Mouse (Mus musculus) right cerebral cortex, postnatal 25 days (tissue): ENCODE results near the gene Kctd15.

Source experiments
- DNase-seq: peaks from one replicate; pipeline ENCODE4 v3.0.0; 2022

Gene Kctd15

DNA sequence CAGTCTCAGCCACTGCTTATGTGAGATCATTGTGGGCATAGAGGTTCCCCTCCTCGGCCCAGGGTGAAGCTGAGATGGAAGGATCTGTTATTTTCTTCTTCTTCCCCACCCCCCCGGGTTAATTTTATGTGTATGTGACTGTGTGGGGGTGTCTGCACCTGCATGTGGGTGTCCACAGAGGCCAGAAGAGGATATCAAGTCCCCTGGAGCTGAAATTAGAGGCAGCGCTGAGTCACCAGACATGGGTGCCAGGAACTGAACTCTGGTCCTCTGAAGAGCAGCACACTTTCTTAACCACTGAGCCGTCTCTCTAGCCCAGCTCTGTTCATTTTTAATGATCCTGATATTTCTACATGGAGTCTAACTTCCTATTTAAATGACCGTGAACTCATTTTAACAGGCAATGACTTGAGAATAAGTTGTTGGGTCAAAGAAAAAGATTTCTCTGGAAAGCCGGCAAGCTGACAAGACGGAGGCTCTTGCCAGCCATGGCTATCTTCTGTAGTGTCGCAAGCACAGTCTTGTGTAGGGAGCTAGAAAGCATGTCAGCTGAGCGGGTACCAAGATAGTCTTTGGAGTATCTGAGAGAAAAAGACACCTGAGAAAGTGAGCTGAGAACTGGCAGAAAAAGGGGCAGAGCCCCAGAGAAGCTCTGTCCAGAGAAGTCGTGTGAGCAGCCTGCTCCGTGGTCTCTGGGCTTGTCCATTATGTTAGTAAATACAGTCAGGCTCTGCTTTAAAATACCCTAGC is 38.2 kb downstream of the Kctd15 start:
- no peak for DNase-seq

DNA sequence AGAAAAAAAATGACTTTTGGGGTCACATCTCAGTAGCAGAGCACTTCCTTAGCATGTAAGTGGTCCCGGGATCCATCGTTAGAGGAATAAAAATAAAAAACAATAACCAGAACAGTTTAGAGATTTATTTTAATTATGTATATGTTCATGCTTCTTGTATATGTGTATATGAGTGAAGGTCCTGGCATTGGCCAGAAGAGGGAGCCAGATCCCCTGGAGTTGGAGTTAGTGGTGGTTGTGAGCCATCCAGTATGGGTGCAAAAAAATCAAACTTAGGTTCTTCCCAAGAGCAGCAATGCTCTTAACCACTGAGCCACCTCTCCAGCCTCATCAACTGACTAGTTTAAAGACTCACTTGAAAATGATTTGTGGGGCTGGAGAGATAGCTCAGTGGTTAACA is 40.3 kb downstream of the Kctd15 start:
- DNase-seq = no peak

DNA sequence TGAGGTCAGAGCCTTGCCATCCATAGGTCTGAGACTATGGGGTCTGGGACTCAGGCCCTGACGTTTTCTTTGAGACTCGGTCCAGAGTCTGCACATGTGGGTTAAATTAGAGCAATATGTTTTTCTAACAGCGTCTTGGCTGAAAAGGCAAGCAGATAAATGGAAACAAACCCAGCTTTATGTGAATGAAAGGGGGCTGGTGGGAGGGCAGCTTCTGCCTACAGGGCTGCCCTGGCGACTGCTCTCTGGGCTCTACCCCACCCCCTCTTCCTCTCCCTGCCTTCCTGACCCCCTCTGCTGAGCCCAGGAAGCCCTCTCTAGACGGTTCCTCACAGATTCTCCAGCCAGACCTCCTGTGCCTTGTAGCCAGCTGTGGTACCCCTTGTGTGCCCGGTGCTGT is 46.1 kb downstream of the Kctd15 start:
- no peak for DNase-seq

DNA sequence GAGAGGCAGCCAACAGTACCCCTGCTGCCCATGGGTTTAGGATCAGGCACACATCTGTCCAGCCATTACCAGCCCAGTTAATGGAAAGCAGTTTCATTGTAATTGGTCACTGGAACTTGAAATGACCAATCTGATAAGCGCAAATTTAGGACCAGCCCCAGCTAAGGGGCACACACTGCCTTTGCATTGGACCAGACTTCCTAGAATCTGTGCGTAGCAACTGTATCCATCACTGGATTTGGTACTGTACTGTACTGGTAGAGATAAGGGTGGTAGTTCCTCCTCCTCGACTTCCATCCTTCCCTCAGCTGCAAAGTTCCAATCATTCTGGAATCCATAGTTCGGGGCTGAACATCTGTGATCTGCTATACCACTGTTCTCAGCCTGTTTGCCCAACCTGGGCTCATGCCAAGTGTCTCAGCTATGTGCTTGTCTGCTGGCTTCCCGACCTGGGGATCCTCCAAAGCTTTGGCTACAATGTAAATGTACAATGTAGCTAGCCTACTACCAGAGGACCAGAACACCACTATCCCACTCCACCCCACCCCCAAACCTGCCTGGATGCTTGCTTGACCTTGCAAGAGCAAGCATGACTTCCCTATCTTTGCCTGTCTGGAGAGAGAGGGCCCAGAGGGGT is 49.1 kb downstream of the Kctd15 start:
- no peak for DNase-seq

DNA sequence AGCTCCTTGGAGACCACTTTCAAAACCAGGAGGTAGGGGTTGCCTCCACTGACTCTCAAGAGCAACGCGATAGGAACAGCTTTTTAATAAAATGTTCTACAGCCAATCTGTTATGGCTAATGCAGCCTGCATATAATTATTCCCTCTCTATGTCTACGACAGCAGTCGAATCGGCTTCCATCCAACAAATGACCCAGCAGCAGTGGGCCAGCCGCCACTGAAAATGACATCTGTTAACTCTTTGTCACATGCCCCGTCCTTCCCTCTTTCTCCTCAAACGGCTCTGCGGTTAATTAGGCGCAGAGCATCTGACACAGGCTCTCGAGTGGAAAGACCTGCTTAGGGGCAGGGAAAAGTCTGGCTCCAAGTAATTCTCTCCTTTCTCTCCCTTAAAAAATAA is 49.8 kb downstream of the Kctd15 start:
- no peak for DNase-seq

DNA sequence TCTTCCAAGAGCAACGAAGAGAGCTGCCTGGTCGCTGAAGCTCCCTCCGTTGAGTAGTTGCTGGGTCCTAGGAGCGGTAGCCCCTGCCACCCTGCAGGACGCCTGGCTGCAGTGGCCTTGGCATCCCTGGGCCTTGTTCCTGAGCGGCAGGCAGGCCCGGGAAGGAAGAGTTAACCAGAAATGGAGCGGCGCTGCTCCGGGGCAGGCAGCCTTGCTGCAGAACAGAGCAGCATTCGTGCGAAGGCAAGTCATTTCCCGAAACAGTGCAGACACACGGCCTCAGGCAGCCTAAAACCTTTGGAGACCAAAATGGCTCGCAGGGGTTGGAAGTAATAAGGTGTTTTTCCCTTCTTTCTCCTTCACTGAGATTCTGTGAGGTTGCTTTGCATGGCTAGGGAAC is 50.5 kb downstream of the Kctd15 start:
- no peak for DNase-seq

DNA sequence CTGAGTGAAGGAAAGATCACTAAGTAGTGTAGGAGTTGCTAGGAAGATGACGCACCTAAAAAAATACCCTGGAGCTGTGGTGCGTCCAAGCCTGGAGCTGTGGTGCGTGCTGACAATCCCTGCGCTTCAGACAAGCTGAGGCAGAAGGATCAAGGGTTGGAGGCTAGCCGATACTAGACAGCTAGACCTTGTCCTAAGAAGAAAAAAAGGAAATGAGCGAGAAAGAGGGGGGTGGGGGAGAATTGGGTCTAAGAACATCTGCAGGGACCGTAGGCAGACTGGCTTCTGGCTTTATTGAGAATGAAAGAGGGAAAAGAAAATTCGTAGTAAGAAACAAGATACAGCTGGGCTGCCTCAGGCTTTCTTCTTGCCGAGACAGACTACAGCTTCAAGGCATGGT is 58.0 kb downstream of the Kctd15 start:
- DNase-seq = no peak

DNA sequence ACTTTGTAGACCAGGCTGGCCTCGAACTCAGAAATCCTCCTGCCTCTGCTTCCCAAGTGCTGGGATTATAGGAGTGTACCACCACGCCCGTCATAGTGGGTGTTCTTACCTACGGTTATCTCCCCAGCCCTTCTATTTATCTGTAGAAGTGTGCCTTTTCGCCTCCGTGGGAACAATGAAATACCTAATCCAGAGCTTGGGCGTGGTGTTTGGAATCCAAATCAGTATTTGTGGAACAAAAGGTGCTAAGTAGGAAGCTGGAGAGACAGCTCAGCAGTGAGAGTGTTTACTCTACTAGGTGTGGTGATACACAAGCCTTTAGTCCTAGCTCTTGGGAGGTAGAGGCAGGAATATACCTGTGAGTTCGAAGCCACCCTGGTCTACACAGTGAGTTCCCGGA is 58.5 kb downstream of the Kctd15 start:
- no peak for DNase-seq

DNA sequence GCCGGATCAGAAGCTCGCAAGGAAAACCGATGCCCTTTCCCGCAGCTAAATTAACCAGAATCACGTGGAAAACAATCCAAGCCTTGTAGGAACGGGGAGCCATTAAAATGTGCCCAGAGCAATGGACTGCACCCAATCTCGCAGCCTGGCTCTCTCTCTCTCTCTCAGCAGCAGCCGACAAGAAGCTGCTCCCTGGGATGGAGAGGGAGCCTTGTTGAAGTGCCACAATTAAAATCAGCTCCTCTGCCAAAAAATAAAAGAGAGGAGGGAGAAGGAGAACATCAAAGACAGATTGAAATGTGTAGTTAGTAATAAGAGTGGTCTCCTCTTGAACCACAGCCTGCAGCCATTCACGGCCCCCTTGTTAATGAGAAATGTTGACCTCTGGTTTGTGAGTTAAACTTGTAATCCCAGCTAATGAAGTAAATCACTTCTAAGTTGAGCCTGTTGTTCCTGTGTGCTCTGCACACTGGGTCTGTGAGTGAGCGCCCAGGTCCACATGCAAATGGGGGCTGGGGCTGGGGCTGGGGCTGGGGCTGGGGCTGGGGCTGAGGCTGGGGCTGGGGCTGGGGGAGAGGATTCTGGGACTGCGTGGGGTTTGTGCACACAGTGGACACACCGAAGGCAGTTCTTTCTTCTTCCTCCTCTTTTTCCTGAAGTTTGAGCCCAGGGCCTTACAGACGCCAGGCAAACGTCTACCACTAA is 59.8 kb downstream of the Kctd15 start:
- no peak for DNase-seq

DNA sequence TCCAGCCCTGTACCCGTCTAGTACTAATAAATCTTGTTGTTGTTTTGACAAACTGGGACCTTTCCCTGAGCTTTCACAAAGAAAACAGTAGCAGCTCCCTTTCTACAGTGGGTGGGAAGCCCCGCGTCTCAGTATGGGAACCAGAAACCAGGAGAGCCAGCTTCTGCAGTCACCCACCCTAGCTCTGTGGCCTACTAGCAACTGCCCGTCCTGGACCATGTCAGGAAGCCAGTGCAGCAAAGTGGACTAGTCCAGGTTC is 61.3 kb downstream of the Kctd15 start:
- DNase-seq = no peak

DNA sequence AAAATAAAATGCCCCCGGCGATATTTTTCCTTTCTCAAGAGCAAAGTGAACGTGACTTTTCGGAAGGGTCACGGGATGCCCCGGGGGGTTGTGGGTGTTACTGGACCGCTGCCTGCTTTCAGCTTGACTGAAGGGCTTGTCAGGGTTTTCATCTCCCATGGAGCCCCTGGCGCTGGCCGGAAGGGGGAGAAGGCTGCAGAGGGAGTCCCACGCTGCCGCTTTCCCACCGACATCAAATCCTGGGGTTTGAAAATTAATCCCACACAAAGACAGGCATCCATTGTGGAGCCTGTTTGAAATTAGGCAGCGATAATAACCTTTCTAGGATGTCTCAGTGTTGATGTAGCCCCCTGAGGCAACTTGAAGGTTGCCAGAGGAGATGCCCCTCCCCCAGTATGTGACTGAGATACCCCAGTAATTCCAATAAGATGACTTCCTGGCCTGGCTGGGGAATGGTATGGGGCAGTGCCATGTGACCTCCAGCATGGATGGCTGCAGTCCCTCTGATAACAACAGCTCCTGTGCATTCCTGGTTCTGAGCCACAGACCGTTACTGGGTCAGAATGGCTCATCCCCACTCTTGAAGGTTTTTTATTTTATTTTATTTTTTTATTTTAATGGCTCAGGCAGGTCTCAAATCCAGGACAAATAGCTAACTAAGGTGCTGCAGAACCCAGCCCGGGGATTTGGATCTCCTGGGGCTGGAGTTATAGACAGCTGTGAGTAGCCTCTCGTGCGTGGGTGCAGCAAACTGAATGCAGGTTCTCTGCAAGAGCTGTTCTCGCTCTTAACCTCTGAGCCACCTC is 61.8 kb downstream of the Kctd15 start:
- DNase-seq = no peak

DNA sequence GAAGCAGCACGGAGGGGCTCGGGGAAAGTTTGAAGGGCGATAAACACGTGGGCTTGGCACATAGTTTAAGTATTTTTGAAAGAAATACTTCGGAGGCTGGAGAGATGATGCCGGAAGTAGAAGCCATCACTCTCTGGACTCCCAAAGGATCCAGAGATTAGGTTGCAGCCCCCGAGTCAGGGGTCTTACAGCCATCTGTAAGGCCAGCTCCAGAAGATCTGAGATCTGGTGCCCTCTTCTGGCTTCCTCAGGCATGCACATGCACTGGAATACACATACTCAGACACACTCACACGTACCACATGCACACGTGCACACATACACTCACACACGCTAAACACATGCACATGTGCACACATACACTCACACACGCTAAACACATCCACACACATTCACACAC is 65.8 kb downstream of the Kctd15 start:
- DNase-seq = no peak
